Mouse (Mus musculus) intestine, embryonic 14.5 days (tissue): Measurements from ENCODE around the gene Wdr37. TPM values are rescaled to one million over a fixed set of nuclear protein-coding genes. Genes with fewer than 3 reads are reported as not detected.
A peak's percentile ranks its signal among the peaks of the same experiment; 100 is the strongest.
"Not testable (repeated sequence)": the region's sequence is repeated elsewhere in the genome, so short reads cannot be mapped to it uniquely, and the experiment has no call there.

Experiments
- ATAC-seq: fragments of 200-750 bp; cut with Nextera tagmentation; replicated peaks from 2 replicates; pipeline ENCODE4 v1.8.0; 2017; ENCODE audit warnings: low read depth, moderate number of reproducible peaks, moderate TSS enrichment, moderate library complexity; ENCODE audit not compliant: low FRiP score, low TSS enrichment
- DNase-seq: peaks from one replicate; pipeline ENCODE4 v3.0.0-alpha.2; 2018; ENCODE audit warnings: low spot score
- H3K27ac ChIP-seq: fragments of 300-500 bp; sonication (generic); 2 replicates; pipeline ENCODE4 v1.5.1; 2014; ENCODE audit warnings: low read depth, mild to moderate bottlenecking, control low read depth
- H3K27me3 ChIP-seq: fragments of 300-500 bp; sonication (generic); replicated peaks from 2 replicates; pipeline ENCODE4 v1.6.1; 2014; ENCODE audit warnings: low read length, control low read depth; ENCODE audit not compliant: control insufficient read depth, insufficient read depth
- H3K36me3 ChIP-seq: fragments of 300-500 bp; sonication (generic); 2 replicates; pipeline ENCODE4 v1.6.1; 2014; ENCODE audit warnings: low read length, control low read depth; ENCODE audit not compliant: control insufficient read depth, insufficient read depth
- H3K4me1 ChIP-seq: fragments of 300-500 bp; sonication (generic); replicated peaks from 2 replicates; pipeline ENCODE4 v1.6.1; 2014; ENCODE audit warnings: low read length, control low read depth, mixed read lengths; ENCODE audit not compliant: control insufficient read depth, insufficient read depth
- H3K4me2 ChIP-seq: fragments of 300-500 bp; sonication (generic); 2 replicates; pipeline ENCODE4 v1.6.1; 2014; ENCODE audit warnings: low read length
- H3K4me3 ChIP-seq: fragments of 300-500 bp; sonication (generic); 2 replicates; pipeline ENCODE4 v1.5.1; 2014; ENCODE audit warnings: low read depth, low read length, control low read depth, mixed read lengths
- H3K9ac ChIP-seq: fragments of 300-500 bp; sonication (generic); 2 replicates; pipeline ENCODE4 v1.6.1; 2014; ENCODE audit warnings: mild to moderate bottlenecking, low read length
- H3K9me3 ChIP-seq: fragments of 300-500 bp; sonication (generic); 2 replicates; pipeline ENCODE4 v1.6.1; 2016; ENCODE audit warnings: low read length, control low read depth; ENCODE audit not compliant: control insufficient read depth
- WGBS: fragments of 180-500 bp; shearing (Covaris S2); extraction: QIAGEN DNeasy Blood & Tissue Kit; methylation state at CpG from one replicate; pipeline ENCODE4 v1.1.7; 2014; 5-methylcytosine and 5-hydroxymethylcytosine counted together
- polyA plus RNA-seq: library from polyadenylated mRNA; unstranded; fragments of >200 nt; fragmentation: Nextera tagmentation; extraction: Ambion mirVana; gene quantifications from 2 replicates; pipeline ENCODE4 v1.2.1, GENCODE M21; 2014

Wdr37 gene
- polyA plus RNA-seq, 1 experiment from 2014 or later = 23.0 TPM

DNA sequence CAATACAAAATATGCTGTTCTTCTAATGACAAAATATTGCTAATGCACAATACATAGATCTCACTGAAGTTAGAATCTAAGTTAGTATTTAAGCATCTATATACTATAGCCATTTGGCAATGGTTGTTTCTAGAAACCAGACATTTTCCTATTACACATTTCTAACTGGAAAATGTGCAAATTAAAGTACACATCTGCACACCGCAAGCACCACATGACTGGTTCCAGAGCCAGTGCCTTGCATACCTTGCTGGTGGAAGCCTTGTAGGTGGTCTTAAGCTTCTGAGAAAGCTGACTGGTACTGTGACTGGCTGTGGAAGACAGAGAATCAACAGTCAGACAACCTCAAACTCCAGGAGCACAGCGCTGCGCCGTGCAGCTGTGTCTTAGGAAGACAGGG lies 18.3 kb downstream of the Wdr37 start:
- Histone ChIP-seq H3K9me3 (no peaks in the 10 kb centered on the region), H3K27ac (no peak overlapping the region), H3K4me2 (no peak overlapping the region), H3K9ac (no peak overlapping the region), H3K4me1 (no peaks in the 10 kb centered on the region), H3K4me3 (no peak overlapping the region), H3K27me3 (no peaks in the 10 kb centered on the region), H3K36me3 (peaks cover 52% of the 10 kb centered on the region)
- DNase-seq (no peak), ATAC-seq (no peak)
- 97% methylated on average over 4 of the region's 4 CpGs for WGBS

DNA sequence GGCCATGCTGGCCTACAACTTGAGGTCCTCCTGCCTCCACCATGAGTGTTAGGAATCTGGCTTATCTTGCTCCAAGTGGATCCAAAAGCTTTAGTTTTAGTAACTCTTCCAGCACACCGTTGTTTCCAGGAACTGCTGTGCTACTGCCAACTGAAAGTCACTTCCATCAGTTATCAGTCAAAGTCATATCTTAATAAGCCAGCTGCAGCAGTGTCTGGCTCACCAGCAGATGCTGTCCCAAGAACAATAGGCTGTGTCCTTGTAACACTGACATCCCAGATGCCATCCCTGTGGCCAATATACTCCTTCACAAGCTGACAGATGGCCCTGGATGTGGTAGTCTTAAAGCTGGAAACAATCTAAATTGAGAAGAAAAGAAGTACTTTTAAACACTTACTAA lies 22.4 kb downstream of the Wdr37 start:
- no peak overlapping the region for H3K4me3 ChIP-seq
- H3K4me1 ChIP-seq = no peaks in the 10 kb centered on the region
- peaks cover 61% of the 10 kb centered on the region for H3K36me3 ChIP-seq
- DNase-seq (no peak), ATAC-seq (no peak)
- no peaks in the 10 kb centered on the region for H3K27me3 ChIP-seq
- H3K27ac ChIP-seq = no peak overlapping the region
- no peak overlapping the region for H3K9ac ChIP-seq
- H3K9me3 ChIP-seq = no peaks in the 10 kb centered on the region
- no peak overlapping the region for H3K4me2 ChIP-seq
- 78% methylated on average over 1 of the region's 1 CpGs for WGBS

DNA sequence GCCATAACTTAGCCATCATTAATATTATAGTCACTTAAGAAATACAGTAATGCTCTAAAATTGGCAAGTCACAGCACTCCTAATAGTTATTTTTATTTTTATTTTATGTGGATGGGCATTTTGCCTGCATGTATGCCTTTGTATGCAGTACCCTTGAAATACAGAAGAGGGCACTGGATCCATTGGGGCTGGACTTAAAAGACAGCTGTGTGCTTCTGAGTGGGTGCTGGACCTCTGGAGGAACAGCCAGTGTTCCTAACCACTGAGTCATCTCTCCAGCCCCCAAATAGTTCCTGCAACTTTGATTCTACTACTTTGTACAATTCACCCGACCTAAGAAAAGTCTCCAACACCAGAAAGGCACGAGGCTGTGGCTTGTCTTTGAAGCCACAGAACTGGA lies 24.0 kb downstream of the Wdr37 start:
- Histone ChIP-seq H3K9me3 (no peaks in the 10 kb centered on the region), H3K27me3 (no peaks in the 10 kb centered on the region), H3K27ac (no peak overlapping the region), H3K36me3 (peaks cover 63% of the 10 kb centered on the region), H3K4me1 (no peaks in the 10 kb centered on the region), H3K9ac (no peak overlapping the region), H3K4me3 (no peak overlapping the region), H3K4me2 (no peak overlapping the region)
- 50% methylated on average over 2 of the region's 2 CpGs for WGBS
- no peak for DNase-seq
- ATAC-seq = no peak

DNA sequence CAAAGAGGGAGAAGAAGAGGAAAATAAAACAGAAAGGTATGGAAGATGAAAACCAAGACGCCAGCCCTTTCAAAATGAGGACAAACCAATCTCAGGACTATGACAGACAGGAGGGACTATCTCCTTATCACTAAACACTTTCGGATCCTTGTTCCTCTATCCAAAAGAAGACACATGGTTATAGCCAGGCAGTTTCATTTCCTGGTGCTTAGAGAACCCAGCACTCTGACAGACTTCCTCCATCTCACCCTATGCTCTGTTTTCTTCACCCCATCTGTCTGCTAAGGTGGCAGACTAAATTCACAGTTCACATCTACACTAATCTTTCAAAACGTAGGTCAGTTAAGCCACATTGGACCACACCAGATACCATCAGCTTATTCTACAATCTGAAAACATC lies 29.4 kb downstream of the Wdr37 start:
- ATAC-seq = no peak

DNA sequence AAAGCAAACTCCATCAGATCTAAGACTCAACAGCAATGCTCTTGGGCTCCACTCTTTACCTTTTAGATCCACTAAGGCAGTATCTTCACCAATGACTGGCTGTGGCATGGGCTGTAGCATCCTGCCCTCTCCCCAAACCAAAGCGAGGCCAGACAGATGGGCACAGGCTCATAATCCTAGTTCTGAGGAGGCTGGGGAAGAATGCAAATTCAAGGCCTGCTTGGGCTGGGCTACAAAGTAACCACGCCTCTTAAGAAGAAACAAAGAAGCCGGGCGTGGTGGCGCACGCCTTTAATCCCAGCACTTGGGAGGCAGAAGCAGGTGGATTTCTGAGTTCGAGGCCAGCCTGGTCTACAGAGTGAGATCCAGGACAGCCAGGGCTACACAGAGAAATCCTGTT lies 29.9 kb downstream of the Wdr37 start:
- not testable (repeated sequence) for ATAC-seq, H3K4me2 ChIP-seq, DNase-seq, H3K27ac ChIP-seq, H3K4me1 ChIP-seq, H3K4me3 ChIP-seq, H3K9me3 ChIP-seq, H3K27me3 ChIP-seq, H3K9ac ChIP-seq
- peaks cover 78% of the 10 kb centered on the region for H3K36me3 ChIP-seq
- WGBS = 92% methylated on average over 7 of the region's 7 CpGs

More for the DNA sequence above, 29.4 kb downstream of the Wdr37 start:
- peaks cover 83% of the 10 kb centered on the region for H3K36me3 ChIP-seq
- H3K4me3 ChIP-seq = no peak overlapping the region
- H3K9me3 ChIP-seq = no peaks in the 10 kb centered on the region
- no peak overlapping the region for H3K27ac ChIP-seq
- no peaks in the 10 kb centered on the region for H3K27me3 ChIP-seq
- WGBS = 92% methylated on average over 3 of the region's 3 CpGs
- H3K9ac ChIP-seq = no peak overlapping the region
- H3K4me2 ChIP-seq = no peak overlapping the region
- no peaks in the 10 kb centered on the region for H3K4me1 ChIP-seq
- no peak for DNase-seq

DNA sequence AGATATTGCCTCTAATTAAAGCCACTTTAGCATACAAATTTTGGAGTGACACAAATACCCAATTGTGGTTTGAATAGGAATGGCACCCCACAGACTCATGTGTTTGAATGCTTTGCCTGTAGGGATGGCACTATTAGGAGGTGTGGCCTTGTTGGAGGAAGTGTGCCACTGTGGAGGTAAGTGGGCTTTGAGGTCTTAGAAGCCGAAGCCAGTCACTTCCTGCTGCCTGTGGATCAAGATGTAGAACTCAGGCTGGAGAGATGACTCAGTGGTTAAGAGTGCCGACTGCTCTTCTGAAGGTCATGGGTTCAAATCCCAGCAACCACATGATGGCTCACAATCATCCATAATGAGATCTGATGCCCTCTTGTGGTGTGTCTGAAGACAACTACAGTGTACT lies 30.8 kb downstream of the Wdr37 start:
- no peak overlapping the region for H3K9ac ChIP-seq
- no peaks in the 10 kb centered on the region for H3K4me1 ChIP-seq
- ATAC-seq = no peak
- no peak overlapping the region for H3K4me3 ChIP-seq
- 79% methylated on average over 2 of the region's 2 CpGs for WGBS
- H3K27ac ChIP-seq = peak overlapping the region; percentile 27; the same call in 1 of the 2 replicates
- H3K4me2 ChIP-seq = no peak overlapping the region
- no peaks in the 10 kb centered on the region for H3K9me3 ChIP-seq
- DNase-seq = no peak
- H3K27me3 ChIP-seq = no peaks in the 10 kb centered on the region
- H3K36me3 ChIP-seq = peaks cover 76% of the 10 kb centered on the region

DNA sequence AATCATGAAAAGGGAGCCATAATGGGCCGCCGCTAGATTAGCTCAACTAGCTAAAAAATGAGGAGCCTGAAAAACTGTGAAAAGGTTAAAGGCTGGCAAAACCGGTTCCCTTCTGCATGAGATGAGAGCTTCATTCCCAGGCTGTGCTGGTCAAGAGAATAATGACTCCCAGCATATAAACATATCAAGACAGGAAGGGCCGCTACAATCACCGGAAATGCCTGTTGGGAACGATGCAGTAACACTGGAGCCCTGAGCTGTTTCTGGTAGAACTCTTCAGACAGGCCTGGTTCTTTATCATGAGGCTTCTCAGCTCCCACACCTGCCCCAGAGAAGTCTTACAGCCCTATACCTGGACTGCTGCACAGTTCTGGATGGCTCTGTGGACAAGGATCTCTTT lies 31.8 kb downstream of the Wdr37 start:
- Histone ChIP-seq H3K9me3 (no peaks in the 10 kb centered on the region), H3K4me2 (no peak overlapping the region), H3K4me1 (no peaks in the 10 kb centered on the region), H3K36me3 (peaks cover 80% of the 10 kb centered on the region), H3K27ac (peak overlapping the region; percentile 27), H3K27me3 (no peaks in the 10 kb centered on the region), H3K9ac (no peak overlapping the region), H3K4me3 (no peak overlapping the region)
- ATAC-seq (no peak), DNase-seq (no peak)
- WGBS = 74% methylated on average over 6 of the region's 6 CpGs

DNA sequence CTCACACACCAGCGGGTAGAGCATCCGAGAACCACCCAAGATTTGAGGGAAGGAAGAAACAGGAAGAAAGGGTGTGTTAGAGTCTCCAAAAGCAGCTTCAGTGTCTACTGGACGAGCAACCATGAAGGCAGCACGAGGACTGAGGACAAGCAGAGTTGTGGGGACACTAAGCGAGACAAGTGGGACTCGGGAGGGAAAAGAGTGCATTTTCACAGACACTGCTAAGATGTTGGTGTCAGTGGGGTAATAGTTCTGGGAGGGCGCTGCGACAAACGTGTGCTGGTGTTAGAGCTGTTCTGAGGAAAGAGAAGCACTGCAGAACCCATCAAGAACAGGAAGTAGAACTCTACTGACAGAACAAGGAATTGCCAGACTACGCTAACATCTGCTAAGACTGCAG lies 32.6 kb downstream of the Wdr37 start:
- Histone ChIP-seq H3K4me1 (no peaks in the 10 kb centered on the region), H3K9me3 (no peaks in the 10 kb centered on the region), H3K27me3 (no peaks in the 10 kb centered on the region), H3K4me2 (no peak overlapping the region), H3K4me3 (no peak overlapping the region), H3K27ac (peak overlapping the region; percentile 5; the same call in 1 of the 2 replicates), H3K9ac (no peak overlapping the region), H3K36me3 (peaks cover 84% of the 10 kb centered on the region)
- 91% methylated on average over 10 of the region's 10 CpGs for WGBS
- no peak for ATAC-seq
- DNase-seq = no peak

DNA sequence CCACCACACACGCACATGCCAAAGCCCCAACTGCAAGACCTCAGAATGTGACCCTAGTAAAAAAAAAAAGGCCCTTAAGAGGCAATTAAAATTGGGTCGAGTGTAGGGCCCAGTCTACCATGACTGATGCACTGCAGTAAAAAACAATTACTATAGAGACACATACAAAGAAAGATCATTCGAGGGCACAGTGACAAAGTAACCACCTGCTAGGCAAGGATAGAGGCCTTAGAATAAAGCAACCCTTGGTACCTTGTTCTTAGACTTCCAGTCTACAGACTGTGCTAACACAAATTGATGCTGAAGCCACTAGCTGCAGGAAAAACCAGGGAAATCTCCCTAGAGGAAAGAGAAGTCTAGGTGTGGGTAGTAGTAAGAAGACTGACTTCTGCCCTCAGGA lies 33.3 kb downstream of the Wdr37 start:
- ATAC-seq (no peak), DNase-seq (no peak)
- H3K27me3 ChIP-seq = no peaks in the 10 kb centered on the region
- H3K4me3 ChIP-seq = no peak overlapping the region
- H3K9ac ChIP-seq = no peak overlapping the region
- H3K4me1 ChIP-seq = no peaks in the 10 kb centered on the region
- no peaks in the 10 kb centered on the region for H3K9me3 ChIP-seq
- WGBS = 77% methylated on average over 3 of the region's 3 CpGs
- peaks cover 87% of the 10 kb centered on the region for H3K36me3 ChIP-seq
- H3K27ac ChIP-seq = no peak overlapping the region
- H3K4me2 ChIP-seq = no peak overlapping the region
